Mouse (Mus musculus) bone marrow macrophage, adult 2 months (primary cell): Measurements from ENCODE around the gene Vmn2r103.

Experiments used
- CTCF ChIP-seq: IDR thresholded peaks from 2 replicates; pipeline ENCODE4 v1.5.1; 2012; ENCODE audit warnings: low read depth, mild to moderate bottlenecking, low read length, moderate library complexity
- POLR2A ChIP-seq: IDR thresholded peaks from 2 replicates; pipeline ENCODE4 v1.6.1; 2012; ENCODE audit warnings: mild to moderate bottlenecking, low read depth, low read length, borderline replicate concordance

GRCm38 (mm10) chr17:19789248-19789647 lies 16.1 kb downstream of the Vmn2r103 start:
- TF ChIP-seq POLR2A, result no peak
- TF ChIP-seq CTCF, result no peak
